Mouse (Mus musculus) lung, postnatal 14 days (tissue): ENCODE measurements around the gene Slc27a3.
"Not testable (repeated sequence)": the region's sequence is repeated elsewhere in the genome, so short reads cannot be mapped to it uniquely, and the experiment has no call there.

Source experiments
- DNase-seq: peaks from one replicate; pipeline ENCODE4 v3.0.0; 2021

Gene Slc27a3

GRCm38 (mm10) chr3:90388726-90389510 lies 820 bp downstream of the Slc27a3 start:
- peak; percentile 48 for DNase-seq

- no peak for DNase-seq
These were observed 1.5 kb downstream of the Slc27a3 start for GRCm38 (mm10) chr3:90388192-90388591.

- peak; percentile 43 for DNase-seq
These were observed 2.3 kb downstream of the Slc27a3 start for GRCm38 (mm10) chr3:90387483-90387882.

GRCm38 (mm10) chr3:90386817-90387216 lies 2.9 kb downstream of the Slc27a3 start:
- no peak for DNase-seq

- DNase-seq = no peak
These were observed 4.8 kb downstream of the Slc27a3 start for GRCm38 (mm10) chr3:90384851-90385375.

- no peak for DNase-seq
These were observed 6.0 kb downstream of the Slc27a3 start for GRCm38 (mm10) chr3:90383690-90384089.

- no peak for DNase-seq
These were observed 8.0 kb downstream of the Slc27a3 start for GRCm38 (mm10) chr3:90381727-90382126.

GRCm38 (mm10) chr3:90378496-90378895 lies 11.2 kb downstream of the Slc27a3 start:
- DNase-seq = no peak

GRCm38 (mm10) chr3:90376247-90376585 lies 13.5 kb downstream of the Slc27a3 start:
- DNase-seq = no peak

GRCm38 (mm10) chr3:90375562-90376246 lies 14.0 kb downstream of the Slc27a3 start:
- DNase-seq = no peak

- no peak for DNase-seq
These were observed 15.4 kb downstream of the Slc27a3 start for GRCm38 (mm10) chr3:90374368-90374767.

- DNase-seq = peak; percentile 91
These were observed 16.2 kb downstream of the Slc27a3 start for GRCm38 (mm10) chr3:90373432-90374028.

GRCm38 (mm10) chr3:90372817-90373216 lies 16.9 kb downstream of the Slc27a3 start:
- DNase-seq = no peak

GRCm38 (mm10) chr3:90371857-90372256 lies 17.9 kb downstream of the Slc27a3 start:
- no peak for DNase-seq

- no peak for DNase-seq
These were observed 20.7 kb downstream of the Slc27a3 start for GRCm38 (mm10) chr3:90369041-90369440.

GRCm38 (mm10) chr3:90367001-90367632 lies 22.6 kb downstream of the Slc27a3 start:
- DNase-seq = no peak

- no peak for DNase-seq
These were observed 27.4 kb downstream of the Slc27a3 start for GRCm38 (mm10) chr3:90362346-90362745.

GRCm38 (mm10) chr3:90361476-90361875 lies 28.3 kb downstream of the Slc27a3 start:
- no peak for DNase-seq

- no peak for DNase-seq
These were observed 30.5 kb downstream of the Slc27a3 start for GRCm38 (mm10) chr3:90359230-90359629.

- DNase-seq = no peak
These were observed 31.8 kb downstream of the Slc27a3 start for GRCm38 (mm10) chr3:90357959-90358358.

GRCm38 (mm10) chr3:90347847-90348246 lies 41.9 kb downstream of the Slc27a3 start:
- DNase-seq = no peak

GRCm38 (mm10) chr3:90342853-90343252 lies 46.9 kb downstream of the Slc27a3 start:
- not testable (repeated sequence) for DNase-seq

- no peak for DNase-seq
These were observed 49.6 kb downstream of the Slc27a3 start for GRCm38 (mm10) chr3:90340177-90340576.
